Mouse (Mus musculus): ENCODE measurements around the gene Tmx2. TPM values are rescaled to one million over a fixed set of nuclear protein-coding genes. Genes with fewer than 3 reads are reported as not detected.

The Tmx2 gene
- polyA plus RNA-seq, 1 experiment from 2014 or later = 189 TPM

DNA sequence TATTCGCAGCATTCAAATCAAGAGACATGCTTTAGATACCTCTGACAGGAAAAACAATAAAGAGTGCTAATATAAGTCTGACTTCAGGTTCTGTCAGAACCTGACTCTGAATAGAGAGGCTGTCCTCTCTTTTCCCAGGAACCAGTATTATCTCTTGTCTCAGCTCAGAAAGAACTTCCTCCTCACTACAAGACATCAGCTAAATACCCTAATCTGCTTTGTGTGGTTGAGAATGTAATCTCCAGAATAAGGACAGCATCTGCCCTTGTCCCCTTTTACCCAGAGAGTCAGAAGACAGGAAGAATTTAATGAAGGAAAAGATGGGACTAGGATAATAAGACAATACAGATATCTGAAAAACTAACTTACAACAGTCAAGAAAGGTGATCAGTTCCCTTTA is 24.6 kb upstream of the Tmx2 start:
- ATAC-seq (replicated peaks; ENCODE audit: low FRiP score, low read depth) = no peak
- no peak overlapping the region for H3K4me2 ChIP-seq (ENCODE audit: low read length)
- no peak overlapping the region for H3K4me3 ChIP-seq (replicated peaks; ENCODE audit: low read depth, low read length)
- peaks cover 14% of the 10 kb centered on the region; the same call in 1 of the 2 replicates for H3K36me3 ChIP-seq (ENCODE audit: insufficient read depth, low read length)
- DNase-seq (ENCODE audit: low spot score) = no peak
- H3K9me3 ChIP-seq (replicated peaks; ENCODE audit: low read length) = no peaks in the 10 kb centered on the region
- 94% methylated on average over 1 of the region's 1 CpGs for WGBS
- H3K27me3 ChIP-seq (ENCODE audit: insufficient read depth, low read length) = no peaks in the 10 kb centered on the region
- H3K4me1 ChIP-seq (replicated peaks; ENCODE audit: insufficient read depth, low read length) = no peaks in the 10 kb centered on the region
- no peak for TF ChIP-seq CTCF (IDR thresholded peaks at IDR 0.05; ENCODE audit: low read depth)
- no peak overlapping the region for H3K9ac ChIP-seq (ENCODE audit: low read depth, low read length)
- no peak overlapping the region for H3K27ac ChIP-seq

DNA sequence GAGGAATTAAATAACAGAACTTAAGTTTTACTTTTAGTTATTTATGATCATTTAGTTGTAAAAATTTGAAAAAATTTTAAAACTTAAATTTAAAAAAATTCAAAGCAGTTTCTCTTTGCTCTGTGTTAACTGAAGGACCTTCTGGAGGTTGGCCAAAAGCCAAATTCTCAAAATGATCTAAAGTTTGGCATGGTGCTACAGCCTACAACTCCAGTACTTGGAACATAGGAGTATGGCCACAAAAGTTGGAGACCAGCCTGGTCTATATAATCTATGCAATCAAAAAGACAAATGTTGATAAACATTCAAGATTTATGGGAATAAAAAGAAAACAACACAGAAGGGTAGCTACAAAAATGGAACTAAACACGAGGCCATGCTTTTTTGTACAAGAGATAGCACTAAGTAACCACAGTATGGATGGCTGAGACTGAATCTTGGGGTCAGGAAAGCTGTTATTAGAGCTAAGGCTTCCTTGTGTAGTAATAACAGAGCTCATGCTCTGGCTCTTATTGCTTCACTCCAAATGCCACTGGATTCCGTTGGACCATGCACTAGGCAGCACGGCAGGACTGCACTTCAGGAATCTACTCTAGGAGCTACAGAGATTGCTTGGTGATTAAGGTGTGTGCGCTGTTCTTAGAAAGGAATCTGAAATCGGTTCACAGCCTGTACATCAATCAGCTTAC is 16.2 kb upstream of the Tmx2 start:
- no peaks in the 10 kb centered on the region for H3K9me3 ChIP-seq (replicated peaks; ENCODE audit: low read length)
- no peak for ATAC-seq (replicated peaks; ENCODE audit: low FRiP score, low read depth)
- no peaks in the 10 kb centered on the region for H3K4me1 ChIP-seq (replicated peaks; ENCODE audit: insufficient read depth, low read length)
- H3K4me2 ChIP-seq (ENCODE audit: low read length) = no peak overlapping the region
- H3K27ac ChIP-seq = no peak overlapping the region
- H3K9ac ChIP-seq (ENCODE audit: low read depth, low read length) = no peak overlapping the region
- DNase-seq (ENCODE audit: low spot score) = no peak
- H3K27me3 ChIP-seq (ENCODE audit: insufficient read depth, low read length) = no peaks in the 10 kb centered on the region
- no peak for TF ChIP-seq CTCF (IDR thresholded peaks at IDR 0.05; ENCODE audit: low read depth)
- H3K36me3 ChIP-seq (ENCODE audit: insufficient read depth, low read length) = peaks cover 55% of the 10 kb centered on the region
- no peak overlapping the region for H3K4me3 ChIP-seq (replicated peaks; ENCODE audit: low read depth, low read length)
- WGBS = 85% methylated on average over 5 of the region's 5 CpGs

DNA sequence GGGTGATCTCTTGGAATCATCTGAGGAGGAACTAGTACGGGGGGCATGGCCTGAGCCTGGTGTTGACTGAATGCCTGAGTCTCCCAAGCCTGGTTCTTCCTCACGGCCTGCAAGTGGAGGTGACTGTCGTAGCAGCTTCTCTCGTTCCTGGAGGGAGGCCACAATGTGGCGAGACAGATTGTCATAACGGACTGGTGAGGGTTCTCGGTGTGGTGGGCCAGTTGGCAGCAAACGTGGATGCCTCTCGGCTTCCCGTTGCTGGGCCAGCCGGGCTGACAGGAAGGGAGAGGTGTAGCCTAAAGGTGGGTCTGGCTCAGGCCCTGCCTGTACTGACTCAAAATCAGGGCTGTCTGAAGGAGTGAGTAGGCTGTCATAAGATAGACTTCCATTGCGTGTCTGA is 11.1 kb upstream of the Tmx2 start:
- ATAC-seq (replicated peaks; ENCODE audit: low FRiP score, low read depth) (no peak), DNase-seq (ENCODE audit: low spot score) (no peak)
- H3K36me3 ChIP-seq (ENCODE audit: insufficient read depth, low read length) = peaks cover 65% of the 10 kb centered on the region
- H3K9me3 ChIP-seq (replicated peaks; ENCODE audit: low read length) = no peaks in the 10 kb centered on the region
- no peak overlapping the region for H3K4me2 ChIP-seq (ENCODE audit: low read length)
- no peaks in the 10 kb centered on the region for H3K4me1 ChIP-seq (replicated peaks; ENCODE audit: insufficient read depth, low read length)
- 90% methylated on average over 12 of the region's 12 CpGs for WGBS
- H3K27me3 ChIP-seq (ENCODE audit: insufficient read depth, low read length) = no peaks in the 10 kb centered on the region
- TF ChIP-seq CTCF (IDR thresholded peaks at IDR 0.05; ENCODE audit: low read depth) = no peak
- H3K9ac ChIP-seq (ENCODE audit: low read depth, low read length) = no peak overlapping the region
- no peak overlapping the region for H3K27ac ChIP-seq
- H3K4me3 ChIP-seq (replicated peaks; ENCODE audit: low read depth, low read length) = no peak overlapping the region

DNA sequence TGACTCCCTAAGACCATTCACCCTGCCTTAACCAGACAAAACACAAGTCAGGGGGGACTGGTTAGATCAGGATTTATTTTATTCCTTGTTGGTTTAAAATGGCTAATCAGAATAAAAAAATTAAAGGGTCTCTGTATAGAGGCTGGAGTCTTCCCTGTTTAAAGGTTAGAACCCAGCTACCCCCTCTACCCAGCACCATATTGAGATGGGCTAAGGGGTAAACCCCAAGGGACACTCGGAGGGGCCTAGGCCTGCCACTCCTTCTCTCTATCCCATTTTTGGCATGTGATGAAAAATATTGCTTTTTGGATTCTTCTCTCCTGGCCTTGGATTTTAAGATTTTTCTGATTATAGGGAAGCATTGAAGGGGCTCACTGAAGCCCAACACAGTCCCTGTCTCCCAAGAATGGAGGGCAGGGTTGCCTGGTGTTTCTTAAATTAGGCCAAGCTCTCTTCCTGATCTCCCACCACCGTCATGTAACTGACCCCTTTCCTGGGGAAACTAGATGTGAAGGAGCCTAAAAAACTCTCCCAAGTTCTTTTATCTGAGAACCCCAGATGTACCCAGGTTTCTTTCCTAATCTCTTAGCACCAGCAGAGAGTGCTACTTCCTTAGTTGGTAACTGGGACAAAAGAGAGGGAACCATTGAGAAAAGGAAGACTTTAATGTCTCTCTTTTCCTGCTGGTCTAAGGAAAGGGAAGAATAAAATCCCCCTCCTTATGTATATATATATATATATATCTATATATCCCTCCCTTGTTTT is 9.3 kb upstream of the Tmx2 start:
- Histone ChIP-seq H3K27ac (no peak overlapping the region), H3K4me2 (ENCODE audit: low read length) (no peak overlapping the region), H3K4me3 (replicated peaks; ENCODE audit: low read depth, low read length) (no peak overlapping the region), H3K4me1 (replicated peaks; ENCODE audit: insufficient read depth, low read length) (no peaks in the 10 kb centered on the region), H3K27me3 (ENCODE audit: insufficient read depth, low read length) (no peaks in the 10 kb centered on the region), H3K9me3 (replicated peaks; ENCODE audit: low read length) (no peaks in the 10 kb centered on the region), H3K36me3 (ENCODE audit: insufficient read depth, low read length) (peaks cover 54% of the 10 kb centered on the region), H3K9ac (ENCODE audit: low read depth, low read length) (no peak overlapping the region)
- 85% methylated on average over 2 of the region's 2 CpGs for WGBS
- DNase-seq (ENCODE audit: low spot score) (no peak), ATAC-seq (replicated peaks; ENCODE audit: low FRiP score, low read depth) (no peak)
- TF ChIP-seq CTCF (IDR thresholded peaks at IDR 0.05; ENCODE audit: low read depth) = no peak

DNA sequence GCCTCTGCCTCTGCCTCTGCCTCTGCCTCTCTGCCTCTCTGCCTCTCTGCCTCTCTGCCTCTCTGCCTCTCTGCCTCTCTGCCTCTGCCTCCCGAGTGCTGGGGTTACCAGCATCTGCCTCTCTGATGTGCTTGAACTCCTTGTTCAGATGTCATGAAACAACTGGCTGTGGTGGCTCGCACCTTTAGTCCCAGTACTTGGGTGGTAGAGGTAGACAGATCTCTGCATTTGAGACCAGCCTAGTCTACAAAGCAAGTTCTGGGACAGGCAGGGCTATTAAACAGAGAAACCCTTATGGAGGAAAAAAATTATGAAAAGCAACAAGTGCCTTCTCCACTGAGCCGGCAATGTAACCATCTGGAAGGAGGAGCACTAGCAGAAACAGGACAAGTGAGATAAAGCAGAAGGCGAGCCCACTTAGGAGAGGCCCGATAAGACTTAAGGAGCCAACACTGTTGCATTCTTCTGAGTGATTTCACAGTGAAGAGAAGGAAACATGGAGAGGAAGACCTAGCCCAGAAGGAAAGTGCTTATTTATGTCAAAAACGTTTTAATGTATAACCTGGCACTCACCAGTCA is 3.8 kb upstream of the Tmx2 start:
- Histone ChIP-seq H3K4me2 (ENCODE audit: low read length) (no peak overlapping the region), H3K4me1 (replicated peaks; ENCODE audit: insufficient read depth, low read length) (peaks cover 3% of the 10 kb centered on the region; the same call in 1 of the 2 replicates), H3K4me3 (replicated peaks; ENCODE audit: low read depth, low read length) (no peak overlapping the region), H3K9ac (ENCODE audit: low read depth, low read length) (no peak overlapping the region), H3K27ac (no peak overlapping the region), H3K9me3 (replicated peaks; ENCODE audit: low read length) (no peaks in the 10 kb centered on the region), H3K36me3 (ENCODE audit: insufficient read depth, low read length) (peaks cover 14% of the 10 kb centered on the region; the same call in 1 of the 2 replicates), H3K27me3 (ENCODE audit: insufficient read depth, low read length) (no peaks in the 10 kb centered on the region)
- WGBS = 85% methylated on average over 6 of the region's 6 CpGs
- TF ChIP-seq CTCF (IDR thresholded peaks at IDR 0.05; ENCODE audit: low read depth) = no peak
- ATAC-seq (replicated peaks; ENCODE audit: low FRiP score, low read depth) = no peak
- no peak for DNase-seq (ENCODE audit: low spot score)
